8 mouse cellular contexts compared by ENCODE assay signal in the genomic region with DNA sequence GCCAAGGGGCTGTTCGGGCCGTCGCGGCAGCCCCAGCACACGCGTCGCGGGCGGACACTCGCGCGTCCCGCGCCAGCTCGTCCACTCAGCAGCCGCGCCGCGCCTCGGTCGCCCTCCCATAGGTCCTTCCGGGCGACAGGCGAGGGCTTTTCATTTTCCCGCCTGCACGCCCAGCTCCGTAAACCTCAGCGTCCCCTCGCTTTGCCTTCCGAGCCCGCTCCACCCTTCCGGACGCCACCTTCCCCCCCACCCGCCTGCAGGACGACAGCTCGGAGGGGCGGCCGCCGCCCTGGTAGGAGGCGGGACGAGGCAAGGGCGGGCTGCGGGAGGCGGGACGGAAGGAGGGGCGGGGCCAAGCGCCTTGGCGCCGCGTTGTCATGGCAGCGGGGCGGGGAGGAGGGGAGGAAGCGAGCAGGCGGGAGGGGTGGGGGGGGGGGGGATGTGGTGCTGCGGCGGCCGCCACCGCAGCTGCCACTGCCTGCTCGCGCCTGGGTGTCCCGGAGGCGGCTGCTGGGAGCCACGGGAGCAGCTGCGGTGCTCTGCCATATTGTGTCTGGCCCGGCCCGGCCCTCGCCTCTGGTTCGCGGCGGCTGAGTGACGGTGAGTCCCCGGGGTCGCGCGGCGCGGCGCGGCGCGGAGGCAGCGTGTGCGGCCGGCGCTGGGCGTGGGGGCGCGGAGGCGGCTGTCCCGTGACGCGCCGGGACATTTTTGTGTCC. TPM values are rescaled to one million over a fixed set of nuclear protein-coding genes. Genes with fewer than 3 reads are reported as not detected.
DNase-seq lines count a peak whose midpoint lies in the region; TF ChIP-seq lines count a peak whose summit lies in the region.

A gene (plus strand): TSS at position 427 of the 716 bp plus-strand sequence.

- peak within 1 kb of the TSS; percentile 92 for H3K4me3 ChIP-seq in gastrocnemius, adult 2 months
- peak within 1 kb of the TSS; percentile 94 for H3K4me3 ChIP-seq in megakaryocyte, embryonic 14.5 days (replicated peaks)

- intact Hi-C loops in gastrocnemius, adult 2 months (cut with DNase I): loop anchor here (5.0 kb wide), 4 partner anchors 67 to 183 kb away; no protein-coding TSS in a partner anchor

- no peaks in the 10 kb centered on the region for H3K36me3 ChIP-seq in megakaryocyte, embryonic 14.5 days (replicated peaks; ENCODE audit: low read length)

- H3K4me1 ChIP-seq in megakaryocyte, embryonic 14.5 days: peaks cover 13% of the 10 kb centered on the region

- TF ChIP-seq CTCF in gastrocnemius, adult 2 months (IDR thresholded peaks at IDR 0.05): no peak

- peak; percentile 81 for DNase-seq in WW6 (ENCODE audit: low read depth, low spot score)
- peak; percentile 88 to 93 for DNase-seq in cerebellum, postnatal 4 days (ENCODE audit: low spot score in 2 of 2)
- DNase-seq in gastrocnemius, adult 2 months: peak; percentile 98
- DNase-seq in hindlimb bud, embryonic 11.5 days (ENCODE audit: extremely low spot score, low read depth, low spot score): peak; percentile 49
- peak; percentile 59 to 83 for DNase-seq in left cerebral cortex, adult 8-10 months (ENCODE audit: low spot score in 2 of 2)
- DNase-seq in right cerebral cortex, postnatal 10 days (ENCODE audit: low spot score in 2 of 2): peak; percentile 92 to 95
- DNase-seq in urinary bladder, postnatal 25 days (ENCODE audit: low spot score): peak; percentile 97

- H3K27ac ChIP-seq in gastrocnemius, adult 2 months: peak within 1 kb of the TSS; percentile 97

- peaks cover 3% of the 10 kb centered on the region for H3K27me3 ChIP-seq in megakaryocyte, embryonic 14.5 days (replicated peaks)

- H3K9me3 ChIP-seq in megakaryocyte, embryonic 14.5 days: peaks cover 6% of the 10 kb centered on the region

RNA-seq across cellular contexts. Expression of the gene that starts here (rescaled TPM):
- 10 to 100 TPM; 10.6 to 12.9 TPM for total RNA-seq in gastrocnemius, adult 2 months (2021)
- total RNA-seq in left cerebral cortex, adult 8-10 months (2022): 10 to 100 TPM; 16.3 to 18.8 (median 17.6) TPM
- polyA plus RNA-seq in megakaryocyte, embryonic 14.5 days (2012; ENCODE audit: insufficient read depth, low replicate concordance): 2.6 TPM in 1 of 2 replicates, not detected in the other

Comparison
In these comparisons a context has a peak if more than half of its experiments do, and no peak if none do; other contexts are left out.
1. Peak in every context shown above with its lines: DNase-seq, H3K4me3 ChIP-seq and H3K27ac ChIP-seq.